Mouse (Mus musculus) megakaryocyte, embryonic 14.5 days (primary cell): Measurements from ENCODE around the gene Ecm1. TPM values are rescaled to one million over a fixed set of nuclear protein-coding genes. Genes with fewer than 3 reads are reported as not detected.
A peak's percentile ranks its signal among the peaks of the same experiment; 100 is the strongest.

Experiments used
- H3K27me3 ChIP-seq: replicated peaks from 2 replicates; pipeline ENCODE3; 2012; ENCODE audit warnings: inconsistent platforms
- H3K36me3 ChIP-seq: replicated peaks from 2 replicates; pipeline ENCODE3; 2012; ENCODE audit warnings: low read length, inconsistent platforms, mixed read lengths
- H3K4me1 ChIP-seq: 2 replicates; pipeline ENCODE4 v1.6.1; 2012; ENCODE audit warnings: inconsistent platforms
- H3K4me3 ChIP-seq: replicated peaks from 2 replicates; pipeline ENCODE3; 2012; ENCODE audit warnings: moderate library complexity, mild to moderate bottlenecking, inconsistent platforms
- H3K9me3 ChIP-seq: 2 replicates; pipeline ENCODE4 v1.6.1; 2012; ENCODE audit warnings: inconsistent platforms
- FLI1 ChIP-seq: IDR thresholded peaks from 2 replicates; pipeline ENCODE4 v1.6.1; 2012; ENCODE audit warnings: low read length, inconsistent platforms, mixed read lengths
- GATA1 ChIP-seq: IDR thresholded peaks from 3 replicates; pipeline ENCODE4 v1.6.1; 2012; ENCODE audit warnings: mixed read lengths, low read length, inconsistent platforms, borderline replicate concordance
- polyA plus RNA-seq: library from polyadenylated mRNA; stranded (reverse); fragments of >175 nt; gene quantifications from 2 replicates; pipeline ENCODE4 v1.2.3, GENCODE M21; 2012; ENCODE audit warnings: low replicate concordance; ENCODE audit not compliant: insufficient read depth

Ecm1 gene
- polyA plus RNA-seq, 1 experiment, result 274 TPM

DNA sequence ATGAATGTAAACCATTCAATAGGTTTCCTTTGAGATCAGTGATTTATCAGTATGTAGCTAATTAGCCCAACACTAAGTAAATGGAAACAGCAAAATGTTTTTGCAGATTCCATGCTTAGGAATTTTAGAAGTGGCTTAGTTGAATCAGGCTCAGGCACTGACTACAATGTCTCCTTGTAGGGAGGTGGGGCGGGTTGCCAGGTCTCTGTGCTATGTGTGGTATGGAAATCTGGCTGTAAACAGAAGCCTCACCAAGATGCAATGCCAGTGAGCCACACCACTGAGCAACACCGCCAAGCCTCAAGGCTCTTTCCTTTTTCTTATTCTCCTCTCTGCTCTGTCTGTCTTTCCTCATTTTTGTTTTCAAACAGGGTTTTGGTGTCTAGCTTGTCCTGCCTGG is 10.5 kb downstream of the Ecm1 start:
- no peak overlapping the region for H3K4me3 ChIP-seq
- H3K9me3 ChIP-seq, result no peaks in the 10 kb centered on the region
- peaks cover 55% of the 10 kb centered on the region for H3K4me1 ChIP-seq
- no peak for TF ChIP-seq FLI1
- TF ChIP-seq GATA1, result no peak
- no peaks in the 10 kb centered on the region for H3K27me3 ChIP-seq
- H3K36me3 ChIP-seq, result peaks cover 16% of the 10 kb centered on the region

DNA sequence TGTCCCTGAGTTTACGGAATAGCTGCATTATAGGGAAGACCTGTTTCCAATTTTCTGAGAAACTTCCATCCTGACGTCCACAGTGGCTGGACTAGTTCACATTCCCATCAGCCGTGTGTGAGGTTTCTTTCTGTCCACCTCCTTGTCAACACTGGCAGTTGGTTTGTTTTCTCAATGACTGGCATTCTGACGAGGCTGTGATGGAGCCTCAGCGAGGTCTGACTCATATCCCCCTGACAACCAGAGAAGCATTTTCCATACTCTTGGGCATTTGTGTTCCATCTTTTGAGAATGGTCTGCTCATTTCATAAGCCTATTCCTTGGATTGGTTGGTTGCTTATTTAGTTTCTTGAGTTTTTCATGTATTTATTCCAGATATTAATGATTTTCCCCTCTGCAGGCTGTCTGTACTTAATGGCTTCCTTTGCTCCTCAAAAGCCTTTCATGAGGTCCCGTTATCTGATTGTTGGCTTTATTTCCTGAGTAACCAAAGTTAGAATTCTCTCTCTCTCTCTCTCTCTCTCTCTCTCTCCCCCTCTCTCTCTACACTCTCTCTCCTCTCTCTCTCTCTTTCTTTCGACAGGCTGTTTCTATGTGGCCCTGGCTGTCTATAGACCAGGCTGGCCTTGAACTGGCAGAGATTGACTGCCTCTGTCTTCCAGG is 12.5 kb downstream of the Ecm1 start:
- Histone ChIP-seq H3K4me3 (peak overlapping the region; percentile 74), H3K36me3 (peaks cover 6% of the 10 kb centered on the region), H3K27me3 (no peaks in the 10 kb centered on the region), H3K9me3 (no peaks in the 10 kb centered on the region), H3K4me1 (peaks cover 46% of the 10 kb centered on the region)
- TF ChIP-seq GATA1, result no peak
- no peak for TF ChIP-seq FLI1

DNA sequence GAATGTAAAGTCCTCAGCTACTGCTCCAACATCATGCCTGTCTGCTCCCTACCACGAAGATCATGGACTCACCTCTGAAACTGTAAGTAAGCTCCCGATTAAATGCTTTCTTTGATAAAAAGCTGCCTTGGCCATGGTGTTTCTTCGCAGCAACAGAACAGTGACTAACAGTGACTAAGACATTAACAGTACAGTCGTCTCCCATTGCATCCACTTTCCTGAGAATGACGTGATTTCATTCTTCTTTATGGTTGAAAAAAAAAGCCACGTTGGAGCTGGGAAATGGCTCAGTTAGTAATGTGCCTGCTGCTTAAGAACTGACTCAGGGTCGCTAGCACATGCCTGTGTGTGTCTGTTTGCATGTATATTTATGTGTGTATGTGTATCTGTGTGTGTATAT is 13.5 kb downstream of the Ecm1 start:
- no peak overlapping the region for H3K4me3 ChIP-seq
- no peaks in the 10 kb centered on the region for H3K9me3 ChIP-seq
- no peaks in the 10 kb centered on the region for H3K27me3 ChIP-seq
- H3K36me3 ChIP-seq, result peaks cover 6% of the 10 kb centered on the region
- TF ChIP-seq GATA1, result no peak
- no peak for TF ChIP-seq FLI1
- H3K4me1 ChIP-seq, result peaks cover 40% of the 10 kb centered on the region

DNA sequence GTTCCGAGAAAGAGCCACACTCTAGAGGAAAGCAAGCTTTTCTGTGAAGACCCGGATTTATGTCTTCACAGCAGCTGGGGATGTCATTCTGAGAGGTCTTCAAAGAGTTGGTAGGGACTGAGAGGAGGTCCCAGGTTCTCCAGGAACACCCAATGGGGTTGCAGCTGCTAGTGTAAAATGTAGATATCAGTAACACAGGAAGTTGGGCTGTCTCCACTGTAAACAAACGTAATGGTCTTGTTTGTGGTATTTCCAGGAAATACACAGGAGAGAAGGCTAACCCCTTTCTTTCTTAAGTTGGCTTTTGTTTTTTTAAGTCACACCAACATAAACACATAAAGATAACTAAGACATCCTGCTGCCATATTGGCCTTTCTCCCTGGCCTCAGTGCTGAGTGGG is 17.0 kb downstream of the Ecm1 start:
- no peak for TF ChIP-seq GATA1
- no peak for TF ChIP-seq FLI1
- H3K9me3 ChIP-seq, result no peaks in the 10 kb centered on the region
- H3K36me3 ChIP-seq, result peaks cover 3% of the 10 kb centered on the region
- H3K27me3 ChIP-seq, result no peaks in the 10 kb centered on the region
- no peak overlapping the region for H3K4me3 ChIP-seq
- peaks cover 52% of the 10 kb centered on the region for H3K4me1 ChIP-seq

DNA sequence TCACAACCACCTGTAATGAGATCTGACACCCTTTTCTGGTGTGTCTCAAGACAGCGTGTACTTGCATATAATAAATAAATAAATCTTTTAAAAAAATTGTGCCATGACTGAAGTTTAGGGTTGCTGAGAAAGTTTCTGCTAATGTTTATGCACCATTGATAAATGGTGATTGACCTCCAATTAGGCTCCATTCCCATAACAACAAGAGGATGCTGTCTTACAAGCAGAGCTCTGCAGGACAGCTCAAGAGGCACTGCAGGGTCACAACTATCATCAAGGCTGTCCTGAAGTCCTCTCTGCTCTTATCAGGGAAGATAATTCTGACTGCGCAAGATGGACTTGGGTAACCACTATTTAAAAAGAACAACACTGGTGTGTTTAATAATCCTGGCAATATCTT is 21.2 kb downstream of the Ecm1 start:
- TF ChIP-seq GATA1 (no peak), FLI1 (no peak)
- no peaks in the 10 kb centered on the region for H3K27me3 ChIP-seq
- H3K9me3 ChIP-seq, result peaks cover 9% of the 10 kb centered on the region; the same call in 1 of the 2 replicates
- no peak overlapping the region for H3K4me3 ChIP-seq
- H3K4me1 ChIP-seq, result peaks cover 40% of the 10 kb centered on the region
- H3K36me3 ChIP-seq, result peaks cover 3% of the 10 kb centered on the region

DNA sequence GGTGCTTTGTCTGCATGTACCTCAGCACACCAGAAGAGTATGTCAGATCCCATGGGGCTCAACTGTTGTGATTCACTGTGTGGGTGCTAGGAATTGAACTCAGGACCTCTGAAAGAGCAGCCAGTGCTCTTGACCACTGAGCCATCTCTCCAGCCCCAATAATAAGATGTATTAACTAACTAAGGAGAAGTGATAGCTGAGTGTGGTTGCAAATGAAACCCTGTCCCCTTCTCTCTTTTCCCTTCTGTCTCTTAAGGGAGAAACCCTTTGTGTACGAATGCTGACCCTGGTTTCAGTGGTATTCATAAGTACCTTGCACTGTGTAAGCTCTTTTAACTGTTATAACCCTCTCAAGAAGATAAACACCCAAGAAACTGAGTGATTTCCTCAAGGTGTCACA is 23.3 kb downstream of the Ecm1 start:
- TF ChIP-seq GATA1, result no peak
- no peak for TF ChIP-seq FLI1
- Histone ChIP-seq H3K4me1 (peaks cover 41% of the 10 kb centered on the region), H3K27me3 (no peaks in the 10 kb centered on the region), H3K4me3 (no peak overlapping the region), H3K9me3 (peaks cover 15% of the 10 kb centered on the region), H3K36me3 (peaks cover 6% of the 10 kb centered on the region)

DNA sequence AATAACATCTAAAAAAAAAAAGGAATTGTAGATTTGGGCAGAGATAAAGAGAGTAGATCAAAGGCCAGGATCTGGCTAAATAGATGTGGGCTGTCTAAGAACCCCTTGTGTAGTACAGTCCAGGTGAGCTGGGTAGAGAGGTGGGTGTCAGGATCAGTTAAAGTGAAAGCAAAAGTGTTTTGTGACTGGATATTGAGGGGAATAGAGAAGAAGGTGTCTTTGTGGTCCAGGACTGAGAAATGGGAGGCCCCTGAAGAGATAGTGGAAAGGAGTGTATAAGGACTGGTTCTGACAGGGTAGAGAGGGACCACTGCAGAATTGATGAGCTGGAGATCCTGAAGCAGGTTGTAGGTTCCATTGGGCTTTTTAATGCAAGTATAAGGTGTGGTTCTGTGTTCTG is 29.4 kb downstream of the Ecm1 start:
- Histone ChIP-seq H3K27me3 (no peaks in the 10 kb centered on the region), H3K9me3 (peaks cover 15% of the 10 kb centered on the region), H3K4me3 (no peak overlapping the region), H3K36me3 (peaks cover 3% of the 10 kb centered on the region), H3K4me1 (peaks cover 61% of the 10 kb centered on the region)
- TF ChIP-seq GATA1, result no peak
- TF ChIP-seq FLI1, result no peak

DNA sequence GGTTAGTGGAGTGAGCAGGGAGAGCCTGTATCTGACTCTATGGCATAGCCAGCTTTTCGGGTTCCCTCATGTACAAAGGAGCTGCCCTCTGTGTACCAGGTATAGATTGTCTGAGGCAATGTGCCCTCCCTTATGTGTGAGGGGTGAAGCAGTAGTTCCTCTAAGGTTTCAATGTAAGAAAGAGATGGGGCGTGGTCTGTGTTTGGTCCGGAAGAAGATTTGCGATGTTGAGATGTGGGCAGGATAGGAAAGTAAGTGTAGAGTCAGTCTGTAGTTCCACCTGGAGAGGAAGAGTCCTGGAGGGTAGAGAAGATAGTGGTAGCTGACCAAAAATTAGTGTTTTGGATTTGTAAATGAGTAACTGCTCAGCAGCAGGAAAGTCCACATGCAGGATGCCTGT is 30.3 kb downstream of the Ecm1 start:
- H3K4me3 ChIP-seq, result no peak overlapping the region
- H3K27me3 ChIP-seq, result no peaks in the 10 kb centered on the region
- H3K36me3 ChIP-seq, result peaks cover 9% of the 10 kb centered on the region
- H3K4me1 ChIP-seq, result peaks cover 58% of the 10 kb centered on the region
- TF ChIP-seq GATA1 (no peak), FLI1 (no peak)
- peaks cover 20% of the 10 kb centered on the region for H3K9me3 ChIP-seq

DNA sequence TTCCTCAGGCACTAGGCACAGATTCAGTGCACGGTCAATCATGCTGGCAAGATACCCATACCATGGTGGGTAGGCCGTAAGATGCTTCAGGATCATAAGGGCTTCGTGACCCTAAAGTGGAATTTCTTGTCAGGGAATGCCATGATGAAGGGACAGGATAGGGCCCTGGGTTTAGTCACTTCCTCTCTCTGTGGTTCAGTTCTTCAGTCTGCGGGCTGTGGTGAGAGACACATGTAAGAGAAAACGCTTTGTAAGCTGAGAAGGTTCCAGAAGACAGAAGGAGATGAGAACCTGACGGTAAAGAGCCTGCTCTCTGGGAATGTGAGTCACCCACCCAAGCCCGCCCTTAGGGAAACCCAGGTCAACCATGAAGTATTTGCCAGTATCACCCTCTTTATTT is 31.9 kb downstream of the Ecm1 start:
- peaks cover 54% of the 10 kb centered on the region for H3K4me1 ChIP-seq
- TF ChIP-seq GATA1 (no peak), FLI1 (no peak)
- peak overlapping the region; percentile 78 for H3K4me3 ChIP-seq
- H3K9me3 ChIP-seq, result peaks cover 10% of the 10 kb centered on the region
- H3K36me3 ChIP-seq, result peaks cover 7% of the 10 kb centered on the region
- no peaks in the 10 kb centered on the region for H3K27me3 ChIP-seq

DNA sequence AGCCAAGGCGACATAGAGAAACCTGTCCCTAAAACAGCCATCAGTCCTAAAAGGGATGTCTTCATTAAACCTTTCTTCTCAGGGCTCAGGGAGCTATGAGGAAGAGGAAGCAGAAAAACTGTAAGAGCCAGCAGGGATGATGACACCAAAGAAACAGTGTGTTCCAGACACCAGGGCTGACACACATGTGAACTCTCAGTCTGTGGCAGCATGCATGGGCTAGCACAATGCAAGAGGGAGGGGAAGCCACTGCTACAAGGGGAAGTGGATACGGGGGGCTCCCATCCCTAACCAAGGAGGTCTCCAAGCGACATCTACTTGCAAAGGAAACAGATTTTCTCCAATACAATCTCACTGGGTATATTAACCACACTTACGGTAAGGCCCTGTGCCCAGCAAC is 33.1 kb downstream of the Ecm1 start:
- H3K4me3 ChIP-seq, result peak overlapping the region; percentile 65
- no peaks in the 10 kb centered on the region for H3K27me3 ChIP-seq
- peaks cover 50% of the 10 kb centered on the region for H3K4me1 ChIP-seq
- H3K36me3 ChIP-seq, result peaks cover 7% of the 10 kb centered on the region
- peaks cover 10% of the 10 kb centered on the region for H3K9me3 ChIP-seq
- TF ChIP-seq FLI1 (no peak), GATA1 (no peak)
